Mouse (Mus musculus) hindbrain, embryonic 11.5 days (tissue): Measurements from ENCODE around the gene Cth. TPM values are rescaled to one million over a fixed set of nuclear protein-coding genes. Genes with fewer than 3 reads are reported as not detected.

Experiments used
- polyA plus RNA-seq: library from polyadenylated mRNA; unstranded; fragments of >200 nt; fragmentation: Nextera tagmentation; extraction: Ambion mirVana; gene quantifications from 2 replicates; pipeline ENCODE4 v1.2.1, GENCODE M21; 2014

The Cth gene
- polyA plus RNA-seq, 1 experiment from 2014 or later, result 11.0 TPM

Other genes starting within 250 kb of the Cth start
- 22.1 and 23.7 TPM in 2 replicates for gene Ankrd13c, start 22.2 kb upstream of the Cth start, polyA plus RNA-seq
- gene Srsf11, start 111.6 kb upstream of the Cth start, polyA plus RNA-seq, result 336 and 374 TPM in 2 replicates
- 73.9 and 78.5 TPM in 2 replicates for gene Lrrc40, start 111.6 kb upstream of the Cth start, polyA plus RNA-seq